Mouse (Mus musculus): ENCODE data around the gene Fhl3.

DNA sequence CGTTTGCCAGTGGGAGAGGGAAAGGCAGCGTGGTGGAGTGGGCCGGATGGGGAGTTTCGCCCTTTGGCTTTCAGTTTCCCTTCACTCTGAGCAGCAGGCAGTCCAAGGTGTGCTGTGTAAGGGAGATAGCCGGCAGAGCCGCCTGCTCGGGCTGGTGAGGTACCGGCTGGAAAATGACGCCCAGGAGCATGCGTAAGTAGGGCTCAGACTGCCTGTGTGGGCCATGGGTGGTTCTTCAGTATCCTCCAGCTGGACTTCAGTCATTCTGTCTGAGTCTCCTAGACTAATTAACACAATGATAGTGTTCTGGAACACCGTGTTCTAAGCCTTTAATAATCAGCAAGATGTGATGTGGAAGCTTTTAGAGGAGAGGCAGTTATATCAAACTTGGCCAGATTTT is 42.3 kb downstream of the Fhl3 start:
- TF ChIP-seq CTCF (IDR thresholded peaks at IDR 0.05; ENCODE audit: low read depth), result no peak
- no peak for TF ChIP-seq EP300 (IDR thresholded peaks at IDR 0.05; ENCODE audit: low read depth)

All from heart, postnatal 0 days (tissue).